Mouse (Mus musculus) erythroblast, embryonic 14.5 days (primary cell): ENCODE data around the gene Mettl23. TPM values are rescaled to one million over a fixed set of nuclear protein-coding genes. Genes with fewer than 3 reads are reported as not detected.
"Not testable (repeated sequence)": the region's sequence is repeated elsewhere in the genome, so short reads cannot be mapped to it uniquely, and the experiment has no call there.

Experiments
- H3K27me3 ChIP-seq: 2 replicates; pipeline ENCODE4 v1.6.1; 2012; ENCODE audit warnings: inconsistent platforms; ENCODE audit not compliant: control insufficient read depth
- H3K36me3 ChIP-seq: 2 replicates; pipeline ENCODE4 v1.6.1; 2012; ENCODE audit warnings: mild to moderate bottlenecking, inconsistent platforms; ENCODE audit not compliant: control insufficient read depth
- H3K4me1 ChIP-seq: 2 replicates; pipeline ENCODE4 v1.6.1; 2012; ENCODE audit warnings: inconsistent platforms; ENCODE audit not compliant: control insufficient read depth
- H3K4me3 ChIP-seq: replicated peaks from 2 replicates; pipeline ENCODE3; 2012; ENCODE audit warnings: moderate library complexity, mild to moderate bottlenecking, inconsistent platforms
- H3K9me3 ChIP-seq: 2 replicates; pipeline ENCODE4 v1.6.1; 2012; ENCODE audit warnings: low read length, inconsistent platforms, mixed read lengths; ENCODE audit not compliant: control insufficient read depth
- GATA1 ChIP-seq: IDR thresholded peaks from 2 replicates; pipeline ENCODE4 v1.6.1; 2012; ENCODE audit warnings: low read length, inconsistent platforms, mixed read lengths
- TAL1 ChIP-seq: IDR thresholded peaks from 3 replicates; pipeline ENCODE4 v1.6.1; 2012; ENCODE audit warnings: low read length, inconsistent platforms, mixed read lengths
- polyA plus RNA-seq: library from polyadenylated mRNA; stranded (reverse); fragments of >175 nt; gene quantifications from 2 replicates; pipeline ENCODE4 v1.2.3, GENCODE M21; 2012

Mettl23 gene
- polyA plus RNA-seq, 1 experiment = 3.4 TPM

DNA sequence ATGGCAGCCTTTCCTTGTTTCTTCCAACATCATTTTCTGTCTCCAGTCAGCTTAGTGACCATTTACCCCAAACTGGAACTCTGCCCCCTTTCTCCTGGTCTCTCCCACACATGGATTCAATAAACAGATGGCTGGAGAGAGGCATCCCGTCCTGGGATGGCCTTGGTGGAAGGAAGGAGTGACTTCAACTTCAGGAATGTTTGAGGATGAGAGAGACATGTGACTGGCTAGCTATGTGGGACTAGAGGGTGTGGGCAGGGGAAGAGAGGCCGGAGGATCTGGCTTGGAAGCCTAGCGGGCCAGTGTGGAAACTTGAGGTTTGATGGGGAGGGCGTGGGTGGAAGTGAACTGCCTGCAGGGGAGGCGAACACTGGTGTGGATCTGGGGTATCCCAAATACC lies 26.3 kb upstream of the Mettl23 start:
- TF ChIP-seq TAL1 (no peak), GATA1 (no peak)
- H3K36me3 ChIP-seq = no peaks in the 10 kb centered on the region
- H3K9me3 ChIP-seq = no peaks in the 10 kb centered on the region
- H3K4me1 ChIP-seq = peaks cover 4% of the 10 kb centered on the region; the same call in 1 of the 2 replicates
- H3K27me3 ChIP-seq = peaks cover 4% of the 10 kb centered on the region
- no peak overlapping the region for H3K4me3 ChIP-seq

DNA sequence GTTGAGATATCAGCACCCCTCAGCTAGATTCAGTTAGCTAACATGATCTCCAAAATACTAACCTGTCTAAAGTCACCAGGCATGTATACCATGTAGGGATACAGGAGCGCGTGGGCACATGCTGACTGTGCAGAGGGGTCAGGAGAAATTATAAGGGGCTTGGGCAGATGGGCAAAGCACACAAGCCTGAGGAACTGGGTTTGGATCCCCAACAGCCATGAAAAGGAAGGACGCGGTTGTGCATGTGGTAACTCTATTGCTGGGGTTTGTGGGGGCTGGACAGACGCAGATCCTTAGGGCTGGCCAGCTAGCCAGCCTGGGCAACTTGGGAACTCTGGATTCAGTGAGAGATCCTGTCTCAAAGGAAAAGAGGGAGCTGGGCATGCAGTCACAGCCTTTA lies 25.5 kb upstream of the Mettl23 start:
- Histone ChIP-seq H3K4me1 (peaks cover 4% of the 10 kb centered on the region; the same call in 1 of the 2 replicates), H3K27me3 (peaks cover 4% of the 10 kb centered on the region), H3K36me3 (no peaks in the 10 kb centered on the region), H3K4me3 (no peak overlapping the region), H3K9me3 (no peaks in the 10 kb centered on the region)
- TF ChIP-seq TAL1 = no peak
- TF ChIP-seq GATA1 = no peak

DNA sequence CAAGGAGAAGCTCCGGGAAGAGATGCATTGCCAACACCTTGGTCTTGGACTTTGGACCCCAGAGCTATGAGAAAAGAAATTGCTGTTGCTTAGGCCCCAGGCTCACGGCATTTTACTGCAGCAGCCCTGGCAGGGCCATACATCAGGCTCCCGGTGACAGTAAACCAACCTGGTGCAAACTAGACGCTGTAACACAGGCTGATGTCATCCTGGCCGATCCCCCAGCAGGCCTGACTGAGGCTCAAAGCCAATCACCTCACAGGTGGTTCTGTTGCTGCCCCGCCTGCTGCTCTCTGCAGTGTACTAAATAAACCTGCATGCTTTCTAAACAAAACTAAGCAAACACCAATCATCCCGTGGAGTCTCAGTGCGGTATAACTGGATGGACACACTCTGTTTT lies 24.4 kb upstream of the Mettl23 start:
- H3K36me3 ChIP-seq = no peaks in the 10 kb centered on the region
- peaks cover 4% of the 10 kb centered on the region for H3K27me3 ChIP-seq
- no peak overlapping the region for H3K4me3 ChIP-seq
- no peak for TF ChIP-seq GATA1
- no peak for TF ChIP-seq TAL1
- H3K9me3 ChIP-seq = no peaks in the 10 kb centered on the region
- H3K4me1 ChIP-seq = peaks cover 4% of the 10 kb centered on the region; the same call in 1 of the 2 replicates

DNA sequence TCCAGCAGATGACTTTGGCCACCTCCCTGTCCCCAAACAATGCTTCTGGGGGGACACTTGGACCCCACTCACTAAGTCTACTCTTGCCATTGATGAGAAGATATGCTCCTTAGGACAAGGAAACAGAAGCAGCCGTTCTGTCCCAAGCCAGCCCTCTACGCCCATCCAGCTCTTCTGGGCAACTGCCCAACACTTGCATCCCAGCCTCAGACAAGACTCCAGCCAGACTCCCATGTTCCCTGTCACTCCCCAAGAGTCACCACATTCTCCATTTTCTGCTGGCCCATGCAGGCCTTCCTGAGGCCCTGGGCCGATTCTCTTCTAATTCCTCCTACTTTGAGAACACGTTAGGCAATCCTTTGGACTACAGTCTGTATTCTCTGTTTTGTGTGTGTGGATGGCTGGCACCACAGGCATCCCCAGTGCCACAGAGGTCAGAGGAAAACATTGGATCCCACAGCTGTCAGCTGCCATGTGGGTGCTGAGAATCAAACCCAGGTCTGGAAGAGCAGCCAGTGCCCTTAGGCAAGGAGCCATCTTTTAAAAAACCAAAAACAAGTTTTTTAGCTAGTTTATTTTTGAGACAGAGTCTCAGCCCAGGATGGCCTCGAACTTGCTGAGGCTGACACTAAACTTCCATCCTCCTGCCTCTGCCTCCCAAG lies 23.0 kb upstream of the Mettl23 start:
- Histone ChIP-seq H3K27me3 (no peaks in the 10 kb centered on the region), H3K4me3 (no peak overlapping the region), H3K9me3 (no peaks in the 10 kb centered on the region), H3K36me3 (no peaks in the 10 kb centered on the region), H3K4me1 (no peaks in the 10 kb centered on the region)
- no peak for TF ChIP-seq GATA1
- TF ChIP-seq TAL1 = no peak

DNA sequence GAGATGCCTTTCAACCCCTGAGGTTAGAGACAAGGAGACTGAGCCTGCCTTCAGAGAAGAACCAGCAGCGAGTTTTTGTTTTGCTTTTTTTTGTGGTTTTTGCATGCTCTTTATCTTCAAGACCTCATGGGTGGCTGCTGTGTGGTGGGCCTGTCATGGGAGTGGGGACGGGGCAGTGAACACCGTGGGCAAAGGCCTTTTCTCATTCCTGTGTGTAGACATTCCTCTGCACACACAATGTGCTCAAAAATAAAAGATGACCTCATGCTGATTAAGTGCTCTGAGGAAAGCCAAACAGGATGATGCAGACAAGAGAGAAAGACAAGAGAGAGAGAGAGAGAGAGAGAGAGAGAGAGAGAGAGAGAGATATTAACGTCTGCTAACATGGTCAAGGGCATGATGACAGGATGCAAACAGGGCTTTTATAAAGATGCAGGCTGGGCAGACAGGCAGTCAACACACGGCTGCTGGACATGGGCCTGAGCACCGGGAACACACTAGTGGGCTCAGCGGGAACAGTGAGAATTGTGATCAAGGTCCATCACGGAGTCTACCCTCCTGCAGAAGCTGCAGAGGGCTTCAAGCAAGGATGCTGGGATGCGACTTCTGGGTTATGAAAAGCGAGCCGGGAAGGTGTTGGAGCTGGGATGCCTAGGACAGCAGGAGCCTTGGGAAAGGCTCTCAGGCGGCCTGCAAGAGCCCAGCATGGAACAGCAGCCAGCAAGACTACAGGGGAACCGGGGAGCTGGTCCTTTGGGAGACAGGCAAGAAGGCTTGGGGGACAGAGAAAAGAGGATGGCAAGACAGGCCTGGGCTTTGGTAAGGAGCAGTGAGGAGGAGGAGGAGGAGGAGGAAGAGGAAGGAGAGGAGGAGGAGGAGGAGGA lies 21.8 kb upstream of the Mettl23 start:
- peaks cover 7% of the 10 kb centered on the region for H3K27me3 ChIP-seq
- no peaks in the 10 kb centered on the region for H3K4me1 ChIP-seq
- H3K9me3 ChIP-seq = no peaks in the 10 kb centered on the region
- no peak for TF ChIP-seq GATA1
- no peak for TF ChIP-seq TAL1
- H3K4me3 ChIP-seq = no peak overlapping the region
- H3K36me3 ChIP-seq = no peaks in the 10 kb centered on the region

DNA sequence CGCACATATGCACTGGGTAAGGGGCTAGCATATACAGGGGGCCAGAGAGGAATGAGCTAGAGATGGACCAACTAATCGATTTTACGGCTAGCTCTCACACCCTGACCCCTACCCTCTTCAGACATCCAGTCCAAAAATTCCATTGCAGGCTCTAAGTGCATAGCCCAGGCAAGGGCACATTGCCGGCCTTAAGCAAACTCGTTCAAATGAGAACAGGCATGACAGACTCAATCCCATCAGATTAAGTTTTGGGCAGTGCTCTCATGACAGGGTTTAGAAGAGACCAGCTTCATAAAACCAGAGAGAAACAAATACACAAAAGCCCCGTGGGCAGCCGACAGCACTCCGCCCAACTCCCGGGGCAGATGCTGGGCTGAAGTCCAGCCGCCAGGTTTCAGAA lies 20.9 kb upstream of the Mettl23 start:
- no peak overlapping the region for H3K4me3 ChIP-seq
- no peaks in the 10 kb centered on the region for H3K9me3 ChIP-seq
- H3K4me1 ChIP-seq = no peaks in the 10 kb centered on the region
- no peak for TF ChIP-seq GATA1
- TF ChIP-seq TAL1 = no peak
- no peaks in the 10 kb centered on the region for H3K36me3 ChIP-seq
- peaks cover 16% of the 10 kb centered on the region for H3K27me3 ChIP-seq

DNA sequence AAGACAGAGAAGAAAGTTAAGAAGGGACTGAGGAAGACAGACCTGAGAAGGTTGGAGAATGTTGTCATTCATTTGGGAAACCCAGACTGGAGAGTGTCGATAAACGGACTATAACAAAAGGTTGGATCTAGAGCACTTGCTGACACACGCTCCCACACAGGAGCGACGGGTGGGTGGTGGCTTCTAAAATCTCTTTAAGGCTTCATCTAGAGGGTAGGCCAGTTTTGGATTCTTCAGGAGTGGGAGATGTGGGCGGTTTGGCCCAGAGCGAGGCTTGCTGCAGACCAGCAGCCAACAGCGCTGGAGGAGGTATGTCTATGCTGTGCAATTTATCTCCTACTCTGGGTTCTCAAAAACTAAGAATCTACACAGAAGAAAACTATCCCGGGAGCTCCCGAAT lies 20.5 kb upstream of the Mettl23 start:
- H3K4me1 ChIP-seq = peaks cover 3% of the 10 kb centered on the region
- TF ChIP-seq TAL1 (no peak), GATA1 (no peak)
- H3K36me3 ChIP-seq = no peaks in the 10 kb centered on the region
- peaks cover 20% of the 10 kb centered on the region for H3K27me3 ChIP-seq
- H3K9me3 ChIP-seq = no peaks in the 10 kb centered on the region
- no peak overlapping the region for H3K4me3 ChIP-seq

DNA sequence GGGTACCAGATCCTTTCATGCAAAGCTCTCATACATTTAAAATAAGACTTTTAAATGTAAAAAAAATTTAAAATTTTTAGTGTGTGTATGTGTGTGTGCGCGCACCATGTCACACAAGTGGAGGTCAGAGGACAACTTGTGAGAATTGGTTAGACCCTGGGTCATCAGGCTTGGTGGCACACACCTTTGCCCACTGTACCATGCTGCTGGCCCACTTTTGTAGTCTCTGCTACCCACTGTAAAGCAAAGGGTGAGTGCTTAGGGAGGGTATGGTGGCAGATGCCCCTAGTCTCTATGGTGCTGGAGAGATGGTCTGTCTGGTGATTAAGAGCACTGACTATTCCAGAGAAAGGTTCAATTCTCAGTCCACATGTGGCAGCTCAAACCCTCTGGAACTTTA lies 19.8 kb upstream of the Mettl23 start:
- peaks cover 10% of the 10 kb centered on the region for H3K4me1 ChIP-seq
- peaks cover 26% of the 10 kb centered on the region for H3K27me3 ChIP-seq
- TF ChIP-seq GATA1 = no peak
- no peak for TF ChIP-seq TAL1
- H3K9me3 ChIP-seq = no peaks in the 10 kb centered on the region
- H3K36me3 ChIP-seq = no peaks in the 10 kb centered on the region
- no peak overlapping the region for H3K4me3 ChIP-seq

DNA sequence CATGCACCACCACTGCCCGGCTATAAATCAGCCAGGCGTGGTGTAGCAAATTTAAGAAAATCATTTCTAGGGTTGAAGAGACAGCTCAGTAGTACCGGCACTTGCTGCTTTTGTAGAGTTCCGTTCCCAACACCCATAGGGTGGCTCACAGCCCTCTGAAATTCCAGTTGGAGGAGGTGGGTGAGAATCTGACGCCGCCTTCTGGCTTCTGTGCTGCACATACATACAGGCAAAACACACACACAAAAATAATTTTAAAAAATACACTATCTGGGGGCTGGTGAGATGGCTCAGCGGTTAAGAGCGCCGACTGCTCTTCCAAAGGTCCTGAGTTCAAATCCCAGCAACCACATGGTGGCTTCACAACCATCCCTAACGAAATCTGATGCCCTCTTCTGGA lies 19.2 kb upstream of the Mettl23 start:
- Histone ChIP-seq H3K27me3 (peaks cover 33% of the 10 kb centered on the region), H3K4me1 (peaks cover 12% of the 10 kb centered on the region)
- H3K36me3 ChIP-seq, H3K4me3 ChIP-seq, H3K9me3 ChIP-seq: not testable (repeated sequence)
